Mouse (Mus musculus) liver, adult 2 months (tissue): Measurements from ENCODE around the gene Thrb. TPM values are rescaled to one million over a fixed set of nuclear protein-coding genes. Genes with fewer than 3 reads are reported as not detected.

Experiments used
- DNase-seq: peaks from one replicate; pipeline ENCODE4 v3.0.0-alpha.2; 2011; ENCODE audit warnings: low read depth, low spot score; ENCODE audit errors: extremely low read depth
- H3K27ac ChIP-seq: fragments of 200-500 bp; replicated peaks from 2 replicates; pipeline ENCODE4 v1.5.1; 2012; ENCODE audit warnings: low read depth, mild to moderate bottlenecking, control low read depth, inconsistent platforms, low read length; ENCODE audit not compliant: insufficient read depth
- H3K27me3 ChIP-seq: fragments of 200-500 bp; 2 replicates; pipeline ENCODE4 v1.6.1; 2012; ENCODE audit warnings: mild to moderate bottlenecking, moderate library complexity, low read length, inconsistent platforms; ENCODE audit not compliant: control insufficient read depth, insufficient read depth
- H3K36me3 ChIP-seq: fragments of 200-500 bp; 2 replicates; pipeline ENCODE4 v1.6.1; 2012; ENCODE audit warnings: low read length, inconsistent platforms; ENCODE audit not compliant: control insufficient read depth, insufficient read depth
- H3K4me1 ChIP-seq: fragments of 200-500 bp; 2 replicates; pipeline ENCODE4 v1.6.1; 2011; ENCODE audit warnings: low read length; ENCODE audit not compliant: control insufficient read depth, insufficient read depth
- H3K4me3 ChIP-seq: fragments of 200-500 bp; 2 replicates; pipeline ENCODE4 v1.5.1; 2011; ENCODE audit warnings: low read depth, mild to moderate bottlenecking, control low read depth, low read length, moderate library complexity; ENCODE audit not compliant: insufficient read depth
- H3K79me2 ChIP-seq: fragments of 200-500 bp; 2 replicates; pipeline ENCODE4 v1.6.1; 2012; ENCODE audit warnings: inconsistent platforms, mild to moderate bottlenecking, low read length, moderate library complexity; ENCODE audit not compliant: control insufficient read depth, insufficient read depth
- H3K9ac ChIP-seq: fragments of 200-500 bp; 2 replicates; pipeline ENCODE4 v1.6.1; 2012; ENCODE audit warnings: low read depth, mild to moderate bottlenecking, control low read depth, inconsistent platforms, low read length
- CTCF ChIP-seq: fragments of 200-500 bp; IDR thresholded peaks from 2 replicates; pipeline ENCODE4 v1.5.1; 2011; ENCODE audit warnings: low read depth, low read length, control low read depth
- POLR2A ChIP-seq: fragments of 200-500 bp; IDR thresholded peaks from 2 replicates; pipeline ENCODE4 v1.6.1; 2011; ENCODE audit warnings: low read length, control low read depth; ENCODE audit not compliant: insufficient read depth; ENCODE audit errors: extremely low read depth
- WGBS: fragments of 180-500 bp; shearing (Covaris S2); methylation state at CpG from one replicate; pipeline ENCODE4 v1.1.7; 2018; 5-methylcytosine and 5-hydroxymethylcytosine counted together
- polyA plus RNA-seq: library from polyadenylated mRNA; depleted of rRNA; stranded (reverse); fragments of >200 nt; gene quantifications from 2 replicates; pipeline ENCODE4 v1.2.3, GENCODE M21; 2012
- total RNA-seq: library from RNA; depleted of rRNA; stranded (reverse); fragments of >200 nt; gene quantifications from 2 replicates; pipeline ENCODE4 v1.2.3, GENCODE M21; 2014

Gene Thrb
- total and polyA plus RNA-seq, 2 experiments, result 8.6 to 34.6 TPM

DNA sequence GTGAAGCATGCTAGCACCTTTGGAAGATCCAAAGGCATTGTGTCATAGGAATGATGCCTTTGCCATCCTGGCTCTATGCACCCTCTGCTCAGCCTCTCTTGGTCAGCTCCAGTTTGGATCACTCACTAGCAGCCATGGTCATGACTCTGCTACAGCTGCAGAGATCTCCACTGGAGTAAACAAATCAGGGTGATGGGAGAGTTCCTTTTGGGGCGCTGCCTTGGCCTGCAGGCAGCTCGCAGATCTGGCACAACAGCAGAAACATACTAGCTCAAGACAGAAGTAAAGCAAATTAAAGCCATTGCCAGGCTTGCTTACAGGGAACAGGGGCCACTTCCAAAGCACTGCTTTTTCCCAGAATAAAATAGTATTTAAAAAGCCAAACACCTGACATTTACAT is 186.6 kb downstream of the Thrb start:
- Histone ChIP-seq H3K27ac (no peak overlapping the region), H3K9ac (no peak overlapping the region), H3K4me3 (no peak overlapping the region), H3K79me2 (peaks cover 3% of the 10 kb centered on the region; the same call in 1 of the 2 replicates), H3K4me1 (peaks cover 16% of the 10 kb centered on the region), H3K36me3 (no peaks in the 10 kb centered on the region), H3K27me3 (no peaks in the 10 kb centered on the region)
- DNase-seq, result peak; percentile 46
- TF ChIP-seq POLR2A (no peak), CTCF (no peak)
- WGBS, result 20% methylated on average over 2 of the region's 2 CpGs

GRCm38 (mm10) chr14:17847211-17847610 is 187.2 kb downstream of the Thrb start:
- peak; percentile 60 for DNase-seq
- 17% methylated on average over 8 of the region's 8 CpGs for WGBS
- H3K27ac ChIP-seq, result no peak overlapping the region

DNA sequence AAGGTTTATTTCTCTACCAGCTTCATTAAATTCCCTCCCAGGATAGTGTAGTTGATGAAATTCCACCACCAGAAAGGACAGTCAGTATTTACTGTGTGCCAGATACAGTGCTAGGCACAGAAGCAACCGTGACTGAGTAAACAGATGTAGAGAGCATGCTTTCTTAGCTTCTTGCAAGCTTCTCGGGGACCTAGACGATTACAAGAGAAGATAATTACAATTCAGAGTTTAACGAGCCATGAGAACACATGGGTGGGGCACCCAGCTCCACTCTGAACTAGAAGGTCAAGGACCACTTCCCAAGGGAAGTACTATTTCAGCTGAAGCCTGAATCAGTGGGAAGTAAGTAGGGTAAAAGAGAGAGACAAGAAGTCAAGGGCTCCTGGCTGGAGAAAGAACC is 190.3 kb downstream of the Thrb start:
- Histone ChIP-seq H3K36me3 (no peaks in the 10 kb centered on the region), H3K4me1 (peaks cover 10% of the 10 kb centered on the region), H3K9ac (no peak overlapping the region), H3K79me2 (peaks cover 11% of the 10 kb centered on the region; the same call in 1 of the 2 replicates), H3K27me3 (no peaks in the 10 kb centered on the region), H3K4me3 (no peak overlapping the region), H3K27ac (no peak overlapping the region)
- no peak for TF ChIP-seq POLR2A
- TF ChIP-seq CTCF, result no peak
- DNase-seq, result no peak
- WGBS, result 51% methylated on average over 4 of the region's 4 CpGs

More at GRCm38 (mm10) chr14:17847211-17847610, 187.2 kb downstream of the Thrb start:
- Histone ChIP-seq H3K79me2 (peaks cover 5% of the 10 kb centered on the region; the same call in 1 of the 2 replicates), H3K4me3 (no peak overlapping the region), H3K9ac (no peak overlapping the region), H3K27me3 (no peaks in the 10 kb centered on the region), H3K4me1 (peaks cover 16% of the 10 kb centered on the region), H3K36me3 (no peaks in the 10 kb centered on the region)
- TF ChIP-seq CTCF, result no peak
- TF ChIP-seq POLR2A, result no peak

DNA sequence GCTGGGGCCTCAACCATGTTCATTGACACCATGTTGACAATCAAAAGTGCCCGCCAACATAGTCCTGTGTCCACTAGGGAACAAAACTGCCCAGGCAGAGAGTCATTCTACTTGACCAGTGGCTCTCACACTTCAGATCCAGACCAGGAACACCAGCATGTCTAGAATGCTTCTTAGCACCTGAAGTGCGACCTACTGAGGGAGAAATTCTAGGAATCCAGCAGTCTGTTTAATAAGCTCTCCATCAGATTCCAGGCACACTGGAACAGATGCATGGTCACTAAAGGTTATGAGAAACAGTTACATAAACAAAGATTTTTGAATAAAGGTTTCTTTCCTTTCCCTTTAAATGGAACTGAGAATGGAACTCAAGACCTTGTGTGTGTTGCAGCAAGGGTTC is 192.2 kb downstream of the Thrb start:
- Histone ChIP-seq H3K27me3 (no peaks in the 10 kb centered on the region), H3K79me2 (peaks cover 11% of the 10 kb centered on the region; the same call in 1 of the 2 replicates), H3K4me1 (peaks cover 2% of the 10 kb centered on the region; the same call in 1 of the 2 replicates), H3K36me3 (no peaks in the 10 kb centered on the region), H3K4me3 (no peak overlapping the region), H3K9ac (no peak overlapping the region), H3K27ac (no peak overlapping the region)
- TF ChIP-seq POLR2A, result no peak
- TF ChIP-seq CTCF, result no peak
- DNase-seq, result no peak
- 95% methylated on average over 2 of the region's 2 CpGs for WGBS

DNA sequence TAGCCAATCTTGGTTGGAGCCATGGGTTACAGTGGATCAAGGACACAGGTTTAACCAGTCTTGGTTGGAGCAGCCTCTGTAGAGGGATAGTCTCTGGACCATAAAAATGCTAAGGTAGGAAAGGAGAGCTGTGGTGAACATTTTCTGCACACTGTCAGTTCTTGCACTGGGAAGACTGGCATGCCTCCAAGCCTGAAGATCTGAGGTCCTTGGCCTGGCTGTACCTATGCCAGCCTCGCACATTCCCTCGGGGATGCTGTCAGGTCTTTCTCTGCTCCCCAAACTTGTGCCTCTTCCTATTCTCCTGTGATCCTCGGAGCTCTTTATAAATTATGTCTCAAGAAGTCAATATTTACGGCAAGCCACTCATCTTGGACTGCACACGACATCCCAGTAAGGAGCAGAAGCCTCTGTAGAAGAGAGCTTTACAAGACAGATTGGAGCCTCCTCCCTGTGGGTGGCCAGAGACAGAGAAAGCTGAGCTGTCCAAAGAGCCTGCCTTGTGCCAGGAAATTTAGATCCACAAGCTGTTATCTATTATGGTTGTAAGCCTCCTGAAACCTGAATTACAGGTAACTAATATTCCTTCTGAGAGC is 199.8 kb downstream of the Thrb start:
- Histone ChIP-seq H3K36me3 (no peaks in the 10 kb centered on the region), H3K79me2 (peaks cover 4% of the 10 kb centered on the region; the same call in 1 of the 2 replicates), H3K27ac (no peak overlapping the region), H3K4me1 (peaks cover 13% of the 10 kb centered on the region), H3K4me3 (no peak overlapping the region), H3K9ac (no peak overlapping the region), H3K27me3 (no peaks in the 10 kb centered on the region)
- DNase-seq, result peak; percentile 59
- 57% methylated on average over 5 of the region's 5 CpGs for WGBS
- TF ChIP-seq POLR2A (no peak), CTCF (no peak)

DNA sequence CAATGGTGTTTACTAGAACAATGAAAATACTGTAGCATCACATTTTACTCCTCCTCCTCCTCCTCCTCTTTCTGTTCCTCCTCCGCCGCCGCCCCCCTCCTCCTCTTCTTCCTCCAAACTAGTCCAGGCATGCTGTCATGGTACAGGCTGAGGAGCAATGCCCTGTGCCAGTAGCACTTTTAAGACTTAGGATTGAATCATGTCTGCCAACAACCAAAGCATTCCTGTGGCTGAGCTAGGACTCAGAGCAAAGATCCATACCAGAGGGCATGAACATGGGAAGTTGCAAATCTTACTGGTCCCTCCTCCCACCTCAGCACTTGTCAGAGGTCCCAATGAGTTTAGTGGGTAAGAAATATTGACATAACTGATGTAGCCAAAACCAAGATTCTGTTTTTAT is 202.6 kb downstream of the Thrb start:
- DNase-seq, result no peak
- H3K79me2 ChIP-seq, result peaks cover 7% of the 10 kb centered on the region; the same call in 1 of the 2 replicates
- H3K27me3 ChIP-seq, result no peaks in the 10 kb centered on the region
- H3K4me3 ChIP-seq, result no peak overlapping the region
- no peak overlapping the region for H3K9ac ChIP-seq
- WGBS, result 83% methylated on average over 3 of the region's 3 CpGs
- H3K36me3 ChIP-seq, result no peaks in the 10 kb centered on the region
- TF ChIP-seq POLR2A, result no peak
- TF ChIP-seq CTCF, result no peak
- peaks cover 13% of the 10 kb centered on the region for H3K4me1 ChIP-seq
- H3K27ac ChIP-seq, result no peak overlapping the region
